ENCODE assay signal across 12 mouse cellular contexts in genomic region chr11:76439666-76440065, GRCm38 (mm10). TPM values are rescaled to one million over a fixed set of nuclear protein-coding genes. Genes with fewer than 3 reads are reported as not detected.
DNase-seq lines count a peak whose midpoint lies in the region; ATAC-seq lines count a peak whose summit lies in the region.
"Had no signal": no experiment of that assay in that cellular context is flagged by ENCODE, and none has a peak within 500 bp of the region (broad histone marks: within the 10 kb centered on the region; RNA-seq: fewer than 3 reads in every experiment).

No protein-coding gene starts in this region.

- H3K4me2 ChIP-seq in stomach, embryonic 16.5 days (ENCODE audit: low read depth, low read length), result no peak overlapping the region
- H3K4me2 ChIP-seq in liver, embryonic 12.5 days, result no peak overlapping the region
- H3K4me2 ChIP-seq: midbrain, embryonic 12.5 days had no signal

- no peak overlapping the region for H3K9ac ChIP-seq in stomach, embryonic 16.5 days (ENCODE audit: low read length)
- no peak overlapping the region for H3K9ac ChIP-seq in liver, embryonic 12.5 days
- H3K9ac ChIP-seq: liver, embryonic 14.5 days; midbrain, embryonic 12.5 days had no signal

- WGBS in stomach, embryonic 16.5 days, result 21% methylated on average over 3 of the region's 3 CpGs
- WGBS in liver, embryonic 12.5 days (ENCODE audit: insufficient replicate concordance), result 9% methylated on average over 3 of the region's 3 CpGs

- H3K36me3 ChIP-seq in stomach, embryonic 16.5 days (ENCODE audit: control insufficient read depth, insufficient read depth, low read length), result no peaks in the 10 kb centered on the region
- H3K36me3 ChIP-seq in liver, embryonic 12.5 days, result no peaks in the 10 kb centered on the region

- no peak for DNase-seq in frontal cortex, postnatal 14 days (ENCODE audit: low spot score in 2 of 2)
- peak; percentile 70 to 87 for DNase-seq in right cerebral cortex, postnatal 10 days (ENCODE audit: low spot score in 2 of 2)
- DNase-seq in right cerebral cortex, postnatal 25 days, result no peak
- DNase-seq in left cerebral cortex, postnatal 36 days (ENCODE audit: low spot score in 2 of 2), result peak; percentile 45 to 60
- no peak for DNase-seq in adrenal gland, adult 2 months
- DNase-seq: kidney, postnatal 10 days; thymus, postnatal 25 days had no signal

- peak overlapping the region; percentile 3; the same call in 1 of the 2 replicates for H3K27ac ChIP-seq in stomach, embryonic 16.5 days (ENCODE audit: low read length)
- H3K27ac ChIP-seq in liver, embryonic 12.5 days, result no peak overlapping the region
- H3K27ac ChIP-seq: liver, embryonic 14.5 days; midbrain, embryonic 12.5 days had no signal

- H3K4me3 ChIP-seq in stomach, embryonic 16.5 days (replicated peaks; ENCODE audit: low read length), result no peak overlapping the region
- H3K4me3 ChIP-seq in liver, embryonic 12.5 days, result no peak overlapping the region
- H3K4me3 ChIP-seq: midbrain, embryonic 12.5 days had no signal

- no peaks in the 10 kb centered on the region for H3K27me3 ChIP-seq in stomach, embryonic 16.5 days (ENCODE audit: control insufficient read depth, insufficient read depth, low read length)
- H3K27me3 ChIP-seq in liver, embryonic 12.5 days (replicated peaks), result peaks cover 50% of the 10 kb centered on the region

- H3K9me3 ChIP-seq in stomach, embryonic 16.5 days (replicated peaks; ENCODE audit: control insufficient read depth, low read length), result no peaks in the 10 kb centered on the region
- no peaks in the 10 kb centered on the region for H3K9me3 ChIP-seq in liver, embryonic 12.5 days (replicated peaks)
- H3K9me3 ChIP-seq: midbrain, embryonic 12.5 days had no signal

- peaks cover 35% of the 10 kb centered on the region for H3K4me1 ChIP-seq in stomach, embryonic 16.5 days (ENCODE audit: control insufficient read depth, insufficient read depth, low read length)
- no peaks in the 10 kb centered on the region for H3K4me1 ChIP-seq in liver, embryonic 12.5 days

- intact Hi-C loops in left cerebral cortex, postnatal 36 days (cut with DNase I), result no loop called here

- ATAC-seq in frontal cortex, adult (ENCODE audit: low TSS enrichment), result peak; percentile 56
- ATAC-seq in stomach, embryonic 16.5 days (ENCODE audit: insufficient read depth, low FRiP score), result no peak
- ATAC-seq in liver, embryonic 12.5 days, result no peak

RNA-seq across cellular contexts. Expression of gene Timm22, which starts 32.9 kb away (rescaled TPM):
- 10 to 100 TPM; 38.3 to 38.4 TPM for total RNA-seq in left cerebral cortex, postnatal 36 days (2021)
- 76.1 and 94.9 TPM in 2 replicates for polyA plus RNA-seq in stomach, embryonic 16.5 days (2015; fragmentation: Nextera tagmentation; extraction: Ambion mirVana)
- total RNA-seq in adrenal gland, adult 2 months (2021), result 10 to 100 TPM; 37.9 to 53.7 TPM
- polyA plus RNA-seq in adrenal gland, adult 2 months (2012; rRNA removed), result 13.8 and 21.4 TPM in 2 replicates
- polyA plus RNA-seq in liver, embryonic 12.5 days (2016; fragmentation: Nextera tagmentation; extraction: Ambion mirVana), result 59.4 and 63.6 TPM in 2 replicates

RNA-seq across cellular contexts. Expression of gene Nxn, which starts 40.7 kb away (rescaled TPM):
- 10 to 100 TPM; 11.0 to 11.6 TPM for total RNA-seq in left cerebral cortex, postnatal 36 days (2021)
- polyA plus RNA-seq in stomach, embryonic 16.5 days (2015; fragmentation: Nextera tagmentation; extraction: Ambion mirVana), result 26.6 and 28.7 TPM in 2 replicates
- 10 to 100 TPM; 28.9 to 31.6 TPM for total RNA-seq in adrenal gland, adult 2 months (2021)
- 21.5 and 25.2 TPM in 2 replicates for polyA plus RNA-seq in adrenal gland, adult 2 months (2012; rRNA removed)
- 6.0 and 6.9 TPM in 2 replicates for polyA plus RNA-seq in liver, embryonic 12.5 days (2016; fragmentation: Nextera tagmentation; extraction: Ambion mirVana)

Comparison
In these comparisons a context has a peak if more than half of its experiments do, and no peak if none do; other contexts are left out.
1. DNase-seq: peak in right cerebral cortex, postnatal 10 days (2 of 2) and left cerebral cortex, postnatal 36 days (2 of 2); none in frontal cortex, postnatal 14 days (0 of 2), right cerebral cortex, postnatal 25 days (single experiment) and adrenal gland, adult 2 months (single experiment).